Mouse (Mus musculus): ENCODE results near the gene Lmna.

GRCm38 (mm10) chr3:88487396-88487795 is 22.4 kb downstream of the Lmna start:
- TF ChIP-seq CTCF (IDR thresholded peaks at IDR 0.05; ENCODE audit: extremely low read depth, insufficient read length, insufficient replicate concordance, low read depth, low read length) (no peak), POLR2A (IDR thresholded peaks at IDR 0.05; ENCODE audit: low read depth, low read length) (no peak)

Data from small intestine, adult 2 months (tissue).